Mouse (Mus musculus) cortical plate, adult 2 months (tissue): ENCODE measurements around the gene Mfsd8. TPM values are rescaled to one million over a fixed set of nuclear protein-coding genes. Genes with fewer than 3 reads are reported as not detected.

Experiments used
- H3K27ac ChIP-seq: fragments of 200-500 bp; 2 replicates; pipeline ENCODE4 v1.5.1; 2012; ENCODE audit warnings: low read length, control low read depth, inconsistent platforms; ENCODE audit not compliant: insufficient read depth
- H3K4me1 ChIP-seq: fragments of 200-500 bp; 2 replicates; pipeline ENCODE4 v1.6.1; 2011; ENCODE audit warnings: low read length; ENCODE audit not compliant: control insufficient read depth, insufficient read depth
- H3K4me3 ChIP-seq: fragments of 200-500 bp; 2 replicates; pipeline ENCODE4 v1.5.1; 2011; ENCODE audit warnings: mild to moderate bottlenecking, low read length, control low read depth; ENCODE audit not compliant: insufficient read depth
- CTCF ChIP-seq: fragments of 200-500 bp; IDR thresholded peaks from 2 replicates; pipeline ENCODE4 v1.5.1; 2011; ENCODE audit warnings: mild to moderate bottlenecking, control low read depth, low read length; ENCODE audit not compliant: insufficient read depth; ENCODE audit errors: extremely low read depth
- POLR2A ChIP-seq: fragments of 200-500 bp; IDR thresholded peaks from 2 replicates; pipeline ENCODE4 v1.6.1; 2011; ENCODE audit warnings: mild to moderate bottlenecking, low read length, control low read depth; ENCODE audit not compliant: insufficient read depth; ENCODE audit errors: extremely low read depth
- polyA plus RNA-seq: library from polyadenylated mRNA; depleted of rRNA; stranded (reverse); fragments of >200 nt; gene quantifications from 2 replicates; pipeline ENCODE4 v1.2.3, GENCODE M21; 2012; rRNA removed

Mfsd8 gene
- polyA plus RNA-seq, 1 experiment: 12.4 TPM

GRCm38 (mm10) chr3:40800373-40800823 is 46.3 kb downstream of the Mfsd8 start:
- Histone ChIP-seq H3K4me1 (no peaks in the 10 kb centered on the region), H3K27ac (no peak overlapping the region)
- TF ChIP-seq CTCF (no peak), POLR2A (no peak)

GRCm38 (mm10) chr3:40799530-40800372 is 46.9 kb downstream of the Mfsd8 start, which contains the start of gene Plk4:
Gene Plk4, plus strand, starts transcription at chr3:40800019.
- Histone ChIP-seq H3K27ac (no peak within 1 kb of the TSS), H3K4me1 (no peaks in the 10 kb centered on the region), H3K4me3 (peak within 1 kb of the TSS; percentile 89)
- TF ChIP-seq POLR2A: peak; percentile 74
- no peak for TF ChIP-seq CTCF

More at GRCm38 (mm10) chr3:40800373-40800823, 46.3 kb downstream of the Mfsd8 start:
- peak overlapping the region; percentile 89 for H3K4me3 ChIP-seq

DNA sequence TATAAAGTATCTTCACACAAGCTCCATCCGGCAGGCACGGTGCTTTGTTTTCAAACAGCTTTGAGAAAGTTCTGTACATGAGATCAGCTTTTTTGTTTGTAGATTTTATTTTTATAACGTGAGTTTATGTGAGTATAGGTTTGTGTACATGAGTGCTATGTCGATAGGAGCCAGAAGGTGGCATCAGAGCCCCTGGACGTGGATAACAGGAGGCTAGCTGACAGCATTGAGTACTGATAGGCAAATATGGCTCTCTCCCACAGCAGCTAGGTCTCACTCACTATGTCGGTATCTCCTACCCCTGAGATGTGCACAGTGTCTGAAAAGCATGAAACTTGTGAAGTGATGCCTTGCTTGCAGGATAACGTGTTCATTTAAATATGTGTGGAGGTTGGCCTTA is 48.2 kb downstream of the Mfsd8 start:
- peak; percentile 20; the same call in 1 of the 2 replicates for TF ChIP-seq CTCF
- no peak for TF ChIP-seq POLR2A
- no peak overlapping the region for H3K27ac ChIP-seq

GRCm38 (mm10) chr3:40798054-40798453 is 48.6 kb downstream of the Mfsd8 start:
- Histone ChIP-seq H3K27ac (no peak overlapping the region), H3K4me3 (no peak overlapping the region), H3K4me1 (no peaks in the 10 kb centered on the region)
- TF ChIP-seq POLR2A (no peak), CTCF (no peak)

More for the DNA sequence above, 48.2 kb downstream of the Mfsd8 start:
- H3K4me1 ChIP-seq: no peaks in the 10 kb centered on the region
- no peak overlapping the region for H3K4me3 ChIP-seq

GRCm38 (mm10) chr3:40793783-40794182 is 52.9 kb downstream of the Mfsd8 start:
- TF ChIP-seq CTCF (no peak), POLR2A (no peak)
- no peak overlapping the region for H3K27ac ChIP-seq
- H3K4me1 ChIP-seq: no peaks in the 10 kb centered on the region
- H3K4me3 ChIP-seq: no peak overlapping the region

Other genes with a start within 250 kb of the Mfsd8 start
- 0.08 and 0.10 TPM in 2 replicates for gene Slc25a31, start 138.0 kb downstream of the Mfsd8 start, polyA plus RNA-seq
- gene Hspa4l, start 102.4 kb downstream of the Mfsd8 start, polyA plus RNA-seq: 41.4 and 44.4 TPM in 2 replicates
- 2.9 and 3.3 TPM in 2 replicates for gene Plk4, start 46.9 kb downstream of the Mfsd8 start, polyA plus RNA-seq
- gene Abhd18, start 84 bp upstream of the Mfsd8 start, polyA plus RNA-seq: 19.4 and 20.2 TPM in 2 replicates
- 0.06 and 0.11 TPM in 2 replicates for gene 1700034I23Rik, start 55.7 kb upstream of the Mfsd8 start, polyA plus RNA-seq
- gene Larp1b, start 102.9 kb upstream of the Mfsd8 start, polyA plus RNA-seq: 21.8 and 23.0 TPM in 2 replicates
- 43.8 and 46.8 TPM in 2 replicates for gene Pgrmc2, start 236.2 kb upstream of the Mfsd8 start, polyA plus RNA-seq